Comparison of ENCODE assay signal across 9 mouse cellular contexts in the genomic region with DNA sequence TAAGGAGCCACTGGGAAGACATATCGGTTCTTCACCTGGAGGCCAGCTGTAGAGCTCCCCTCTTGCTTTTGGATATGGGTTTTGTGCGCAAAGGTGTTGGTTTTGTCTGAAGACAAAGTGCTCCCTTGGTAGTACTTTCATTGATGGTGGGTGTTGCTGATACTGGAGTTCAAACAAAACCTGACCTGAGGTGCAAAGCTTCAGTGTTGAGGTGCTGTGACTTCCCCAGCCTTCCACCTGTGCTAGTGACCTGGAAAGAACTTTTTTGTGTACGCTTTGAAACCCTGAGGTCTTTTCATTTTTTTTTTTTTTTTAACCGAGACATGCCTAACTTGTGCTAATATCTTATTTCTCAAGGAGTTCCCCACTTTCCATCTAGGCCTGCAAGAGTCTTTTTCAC. TPM values are rescaled to one million over a fixed set of nuclear protein-coding genes. Genes with fewer than 3 reads are reported as not detected.
A peak's percentile ranks its signal among the peaks of the same experiment; 100 is the strongest.
DNase-seq lines count a peak whose midpoint lies in the region; ATAC-seq and TF ChIP-seq lines count a peak whose summit lies in the region.
"Had no signal": no experiment of that assay in that cellular context is flagged by ENCODE, and none has a peak within 500 bp of the region (broad histone marks: within the 10 kb centered on the region; RNA-seq: fewer than 3 reads in every experiment).

No protein-coding gene starts in this region.

- no peaks in the 10 kb centered on the region for H3K36me3 ChIP-seq in heart, embryonic 13.5 days
- no peaks in the 10 kb centered on the region for H3K36me3 ChIP-seq in hindbrain, embryonic 14.5 days (replicated peaks; ENCODE audit: control insufficient read depth, insufficient read depth)
- no peaks in the 10 kb centered on the region for H3K36me3 ChIP-seq in midbrain, embryonic 12.5 days

- 85% methylated on average over 4 of the region's 4 CpGs for WGBS in heart, embryonic 13.5 days
- WGBS in hindbrain, embryonic 14.5 days: 92% methylated on average over 4 of the region's 4 CpGs
- 96% methylated on average over 4 of the region's 4 CpGs for WGBS in midbrain, embryonic 12.5 days

- DNase-seq in heart, adult 11 months: no peak
- no peak for DNase-seq in hindbrain, embryonic 14.5 days (ENCODE audit: low spot score)
- no peak for DNase-seq in right cerebral cortex, postnatal 36 days (ENCODE audit: low spot score in 2 of 2)
- no peak for DNase-seq in spleen, postnatal 10 days (ENCODE audit: low spot score in 2 of 2)

- no peaks in the 10 kb centered on the region for H3K27me3 ChIP-seq in heart, embryonic 13.5 days (replicated peaks)
- H3K27me3 ChIP-seq in hindbrain, embryonic 14.5 days (ENCODE audit: control insufficient read depth, insufficient read depth, low read length): no peaks in the 10 kb centered on the region
- no peaks in the 10 kb centered on the region for H3K27me3 ChIP-seq in midbrain, embryonic 12.5 days

- H3K27ac ChIP-seq in heart, embryonic 13.5 days (replicated peaks): peak overlapping the region; percentile 15; the same call in 1 of the 2 replicates
- H3K27ac ChIP-seq in cortical plate, adult 2 months (ENCODE audit: insufficient read depth, low read length): peak overlapping the region; percentile 96
- no peak overlapping the region for H3K27ac ChIP-seq in hindbrain, embryonic 14.5 days
- no peak overlapping the region for H3K27ac ChIP-seq in midbrain, embryonic 12.5 days (replicated peaks)

- peak overlapping the region; percentile 80 for H3K4me2 ChIP-seq in heart, embryonic 13.5 days
- H3K4me2 ChIP-seq in hindbrain, embryonic 14.5 days (replicated peaks): peak overlapping the region; percentile 64
- peak overlapping the region; percentile 77 for H3K4me2 ChIP-seq in midbrain, embryonic 12.5 days (replicated peaks)

- no peaks in the 10 kb centered on the region for H3K9me3 ChIP-seq in heart, embryonic 13.5 days
- H3K9me3 ChIP-seq in hindbrain, embryonic 14.5 days (ENCODE audit: control insufficient read depth, low read length): no peaks in the 10 kb centered on the region
- H3K9me3 ChIP-seq in midbrain, embryonic 12.5 days: no peaks in the 10 kb centered on the region

- no peak for TF ChIP-seq CTCF in cortical plate, adult 2 months (IDR thresholded peaks at IDR 0.05; ENCODE audit: extremely low read depth, insufficient read depth, low read length)

- no peak for TF ChIP-seq POLR2A in cortical plate, adult 2 months (IDR thresholded peaks at IDR 0.05; ENCODE audit: extremely low read depth, insufficient read depth, low read length)

- H3K9ac ChIP-seq in heart, embryonic 13.5 days: peak overlapping the region; percentile 33; the same call in 1 of the 2 replicates
- peak overlapping the region; percentile 99 for H3K9ac ChIP-seq in hindbrain, embryonic 14.5 days
- H3K9ac ChIP-seq in midbrain, embryonic 12.5 days (replicated peaks): peak overlapping the region; percentile 95

- ATAC-seq in heart, embryonic 13.5 days (ENCODE audit: extremely low read depth, insufficient number of reproducible peaks, low FRiP score, low TSS enrichment): no peak
- ATAC-seq in hindbrain, embryonic 14.5 days (ENCODE audit: low FRiP score): no peak
- no peak for ATAC-seq in midbrain, embryonic 12.5 days (ENCODE audit: low FRiP score, low read depth)
- no peak for ATAC-seq in megakaryocyte-erythroid progenitor cell, adult 5-6 weeks (replicated peaks; ENCODE audit: low FRiP score, low TSS enrichment, poor library complexity, severe bottlenecking)

- peak overlapping the region; percentile 96 for H3K4me3 ChIP-seq in heart, embryonic 13.5 days
- H3K4me3 ChIP-seq in cortical plate, adult 2 months (ENCODE audit: insufficient read depth, low read length): no peak overlapping the region
- peak overlapping the region; percentile 97 for H3K4me3 ChIP-seq in hindbrain, embryonic 14.5 days (replicated peaks; ENCODE audit: low read length)
- peak overlapping the region; percentile 92 for H3K4me3 ChIP-seq in midbrain, embryonic 12.5 days

- H3K4me1 ChIP-seq in heart, embryonic 13.5 days: peaks cover 34% of the 10 kb centered on the region
- H3K4me1 ChIP-seq in cortical plate, adult 2 months (ENCODE audit: control insufficient read depth, insufficient read depth, low read length): peaks cover 14% of the 10 kb centered on the region; the same call in 1 of the 2 replicates
- H3K4me1 ChIP-seq in hindbrain, embryonic 14.5 days (replicated peaks; ENCODE audit: control insufficient read depth, insufficient read depth, low read length): peaks cover 29% of the 10 kb centered on the region
- peaks cover 21% of the 10 kb centered on the region for H3K4me1 ChIP-seq in midbrain, embryonic 12.5 days

RNA-seq across cellular contexts. Expression of gene Ccdc50, which starts 1.6 kb away (rescaled TPM):
- 30.5 and 32.5 TPM in 2 replicates for polyA plus RNA-seq in heart, embryonic 13.5 days (2015; fragmentation: Nextera tagmentation; extraction: Ambion mirVana)
- polyA plus RNA-seq in cortical plate, adult 2 months (2012; rRNA removed): 24.1 and 25.1 TPM in 2 replicates
- 64.5 and 71.9 TPM in 2 replicates for polyA plus RNA-seq in hindbrain, embryonic 14.5 days (2014; fragmentation: Nextera tagmentation; extraction: Ambion mirVana)
- 68.8 and 72.2 TPM in 2 replicates for polyA plus RNA-seq in midbrain, embryonic 12.5 days (2016; fragmentation: Nextera tagmentation; extraction: Ambion mirVana)
- 26.9 and 32.3 TPM in 2 replicates for total RNA-seq in megakaryocyte-erythroid progenitor cell, adult 5-6 weeks (2014; fragmentation: Nextera tagmentation)
- total RNA-seq in megakaryocyte-erythroid progenitor cell, adult 5-6 weeks (2017): 41.5 and 64.1 TPM in 2 replicates

RNA-seq across cellular contexts. Expression of gene Uts2b, which starts 20.3 kb away (rescaled TPM):
- polyA plus RNA-seq in heart, embryonic 13.5 days (2015; fragmentation: Nextera tagmentation; extraction: Ambion mirVana): 12.3 and 14.1 TPM in 2 replicates
- not detected in 2 replicates for polyA plus RNA-seq in cortical plate, adult 2 months (2012; rRNA removed)
- polyA plus RNA-seq in hindbrain, embryonic 14.5 days (2014; fragmentation: Nextera tagmentation; extraction: Ambion mirVana): 9.6 and 12.4 TPM in 2 replicates
- polyA plus RNA-seq in midbrain, embryonic 12.5 days (2016; fragmentation: Nextera tagmentation; extraction: Ambion mirVana): not detected in 2 replicates
- not detected in 2 replicates for total RNA-seq in megakaryocyte-erythroid progenitor cell, adult 5-6 weeks (2014; fragmentation: Nextera tagmentation)
- not detected in 2 replicates for total RNA-seq in megakaryocyte-erythroid progenitor cell, adult 5-6 weeks (2017)
- polyA plus RNA-seq: large intestine, adult 2 months had no signal

Comparison
In these comparisons a context has a peak if more than half of its experiments do, and no peak if none do; other contexts are left out.
1. H3K27ac ChIP-seq: peak in heart, embryonic 13.5 days (single experiment) and cortical plate, adult 2 months (single experiment); none in hindbrain, embryonic 14.5 days (single experiment) and midbrain, embryonic 12.5 days (single experiment).
2. H3K9ac ChIP-seq: peak in every context shown above with its lines; median percentile 99 in hindbrain, embryonic 14.5 days; 95 in midbrain, embryonic 12.5 days; 33 in heart, embryonic 13.5 days.
3. RNA of gene Uts2b, which starts 20.3 kb away (polyA plus RNA-seq): 9.6 to 12.4 TPM in hindbrain, embryonic 14.5 days and 12.3 to 14.1 TPM in heart, embryonic 13.5 days; not detected in cortical plate, adult 2 months and not detected in midbrain, embryonic 12.5 days; every median in the first group is over 10 times any median in the second.
4. Peak in every context shown above with its lines, with median percentiles within 50 percentile points of each other: H3K4me2 ChIP-seq.